In genomic region chr3:138905678-138906077, GRCm38 (mm10) we compare ENCODE assay signal across 8 mouse cellular contexts.
A peak's percentile ranks its signal among the peaks of the same experiment; 100 is the strongest.
DNase-seq lines count a peak whose midpoint lies in the region; ATAC-seq and TF ChIP-seq lines count a peak whose summit lies in the region.

No protein-coding gene starts in this region.

- no peaks in the 10 kb centered on the region for H3K27me3 ChIP-seq in kidney, postnatal 0 days (ENCODE audit: insufficient read depth, low read length)
- H3K27me3 ChIP-seq in embryonic facial prominence, embryonic 13.5 days: no peaks in the 10 kb centered on the region
- no peaks in the 10 kb centered on the region for H3K27me3 ChIP-seq in lung, embryonic 14.5 days (ENCODE audit: insufficient read depth, low read length)

- WGBS in kidney, postnatal 0 days: 53% methylated on average over 7 of the region's 7 CpGs
- WGBS in embryonic facial prominence, embryonic 13.5 days: 33% methylated on average over 7 of the region's 7 CpGs
- 62% methylated on average over 7 of the region's 7 CpGs for WGBS in lung, embryonic 14.5 days

- H3K4me3 ChIP-seq in kidney, postnatal 0 days (replicated peaks; ENCODE audit: low read depth, low read length): no peak overlapping the region
- no peak overlapping the region for H3K4me3 ChIP-seq in embryonic facial prominence, embryonic 13.5 days
- H3K4me3 ChIP-seq in lung, embryonic 14.5 days (ENCODE audit: low read depth, low read length): no peak overlapping the region

- no peaks in the 10 kb centered on the region for H3K4me1 ChIP-seq in kidney, postnatal 0 days (replicated peaks; ENCODE audit: insufficient read depth, low read length)
- peaks cover 10% of the 10 kb centered on the region for H3K4me1 ChIP-seq in embryonic facial prominence, embryonic 13.5 days
- H3K4me1 ChIP-seq in lung, embryonic 14.5 days (ENCODE audit: insufficient read depth): no peaks in the 10 kb centered on the region

- DNase-seq in kidney, postnatal 0 days (ENCODE audit: low spot score): peak; percentile 20
- no peak for DNase-seq in kidney, adult 9 months
- DNase-seq in heart, postnatal 10 days: peak; percentile 60 to 67
- peak; percentile 60 for DNase-seq in lung, embryonic 14.5 days
- DNase-seq in ovary, postnatal 14 days (ENCODE audit: low spot score): peak; percentile 16
- DNase-seq in left cerebral cortex, adult 9 months (ENCODE audit: low spot score in 2 of 2): no peak
- DNase-seq in adrenal gland, adult 8-10 months: no peak

- ATAC-seq in kidney, postnatal 0 days (replicated peaks; ENCODE audit: low FRiP score, low read depth): no peak
- ATAC-seq in embryonic facial prominence, embryonic 13.5 days (ENCODE audit: insufficient number of reproducible peaks, insufficient read depth, low FRiP score, low TSS enrichment, low read depth): no peak
- ATAC-seq in lung, embryonic 14.5 days (ENCODE audit: insufficient read depth): peak; percentile 42; the same call in 1 of the 2 replicates

- intact Hi-C loops in heart, postnatal 10 days (cut with DNase I): loop anchor here (1.0 to 10.0 kb wide), 7 partner anchors 163 to 711 kb away; partner anchors contain the start of genes 4930579F01Rik and Tspan5

- no peaks in the 10 kb centered on the region for H3K9me3 ChIP-seq in kidney, postnatal 0 days (replicated peaks; ENCODE audit: low read length)
- H3K9me3 ChIP-seq in embryonic facial prominence, embryonic 13.5 days: no peaks in the 10 kb centered on the region
- no peaks in the 10 kb centered on the region for H3K9me3 ChIP-seq in lung, embryonic 14.5 days (ENCODE audit: low read depth, low read length)

- H3K4me2 ChIP-seq in kidney, postnatal 0 days (ENCODE audit: low read length): no peak overlapping the region
- peak overlapping the region; percentile 31 for H3K4me2 ChIP-seq in embryonic facial prominence, embryonic 13.5 days
- H3K4me2 ChIP-seq in lung, embryonic 14.5 days: no peak overlapping the region

- H3K9ac ChIP-seq in kidney, postnatal 0 days (ENCODE audit: low read depth, low read length): no peak overlapping the region
- H3K9ac ChIP-seq in embryonic facial prominence, embryonic 13.5 days: no peak overlapping the region; the same call in 1 of the 2 replicates
- no peak overlapping the region for H3K9ac ChIP-seq in lung, embryonic 14.5 days

- H3K36me3 ChIP-seq in kidney, postnatal 0 days (ENCODE audit: insufficient read depth, low read length): no peaks in the 10 kb centered on the region
- H3K36me3 ChIP-seq in embryonic facial prominence, embryonic 13.5 days: peaks cover 11% of the 10 kb centered on the region; the same call in 1 of the 2 replicates
- H3K36me3 ChIP-seq in lung, embryonic 14.5 days (ENCODE audit: insufficient read depth): 0 out of 2 replicates have a peak, but pooled peaks cover 5% of the 10 kb centered on the region

- TF ChIP-seq CTCF in kidney, postnatal 0 days (IDR thresholded peaks at IDR 0.05; ENCODE audit: low read depth): no peak
- TF ChIP-seq CTCF in lung, embryonic 14.5 days (IDR thresholded peaks at IDR 0.05; ENCODE audit: low read depth): no peak

- H3K27ac ChIP-seq in kidney, postnatal 0 days: no peak overlapping the region
- peak overlapping the region; percentile 68 for H3K27ac ChIP-seq in embryonic facial prominence, embryonic 13.5 days
- peak overlapping the region; percentile 46 for H3K27ac ChIP-seq in lung, embryonic 14.5 days (ENCODE audit: low read depth)

Comparison
In these comparisons a context has a peak if more than half of its experiments do, and no peak if none do; other contexts are left out.
1. DNase-seq: peak in kidney, postnatal 0 days (single experiment), heart, postnatal 10 days (2 of 2), lung, embryonic 14.5 days (single experiment) and ovary, postnatal 14 days (single experiment); none in kidney, adult 9 months (single experiment), left cerebral cortex, adult 9 months (0 of 2) and adrenal gland, adult 8-10 months (single experiment).